Mouse (Mus musculus) lung, postnatal 10 days (tissue): ENCODE measurements at regions not wholly inside any gene's neighbourhood (a gene's known extent, or its start where the extent isn't known, plus 50 kb on each side); places are given as distances from the start of the nearest gene placed in this dataset.

Experiments
- DNase-seq: peaks from one replicate; pipeline ENCODE4 v3.0.0; 2021

- DNase-seq = peak; percentile 23
Measured at GRCm38 (mm10) chr2:146565693-146566092, 53.5 kb upstream of the Ralgapa2 start.

GRCm38 (mm10) chr2:146568171-146568842, 56.2 kb upstream of the Ralgapa2 start:
- no peak for DNase-seq

GRCm38 (mm10) chr2:146571036-146571435, 58.9 kb upstream of the Ralgapa2 start:
- no peak for DNase-seq

- no peak for DNase-seq
Measured at GRCm38 (mm10) chr2:146571857-146572256, 59.7 kb upstream of the Ralgapa2 start.

- DNase-seq = no peak
Measured at GRCm38 (mm10) chr2:146575610-146576297, 63.6 kb upstream of the Ralgapa2 start.

- no peak for DNase-seq
Measured at GRCm38 (mm10) chr2:146576298-146576905, 64.3 kb upstream of the Ralgapa2 start.

GRCm38 (mm10) chr2:146577096-146577495, 65.0 kb upstream of the Ralgapa2 start:
- DNase-seq = no peak

GRCm38 (mm10) chr2:146581220-146581619, 69.1 kb upstream of the Ralgapa2 start:
- no peak for DNase-seq

GRCm38 (mm10) chr2:146583807-146584388, 71.8 kb upstream of the Ralgapa2 start:
- DNase-seq = no peak

GRCm38 (mm10) chr2:146586381-146586780, 74.2 kb upstream of the Ralgapa2 start:
- DNase-seq = no peak

GRCm38 (mm10) chr2:146586981-146587380, 74.8 kb upstream of the Ralgapa2 start:
- no peak for DNase-seq

GRCm38 (mm10) chr2:146589860-146590259, 77.7 kb upstream of the Ralgapa2 start:
- DNase-seq = no peak

- no peak for DNase-seq
Measured at GRCm38 (mm10) chr2:146593291-146593690, 81.1 kb upstream of the Ralgapa2 start.

- DNase-seq = no peak
Measured at GRCm38 (mm10) chr2:146594212-146594611, 82.1 kb upstream of the Ralgapa2 start.

GRCm38 (mm10) chr2:146595673-146596072, 83.5 kb upstream of the Ralgapa2 start:
- DNase-seq = no peak

- no peak for DNase-seq
Measured at GRCm38 (mm10) chr2:146606170-146606569, 94.0 kb upstream of the Ralgapa2 start.

GRCm38 (mm10) chr2:146610896-146611295, 98.8 kb upstream of the Ralgapa2 start:
- DNase-seq = no peak

GRCm38 (mm10) chr2:146611886-146612521, 99.9 kb upstream of the Ralgapa2 start:
- peak; percentile 81 for DNase-seq

GRCm38 (mm10) chr2:146612522-146613288, 100.6 kb upstream of the Ralgapa2 start:
- DNase-seq = peak; percentile 51

GRCm38 (mm10) chr2:146621167-146621566, 109.0 kb upstream of the Ralgapa2 start:
- DNase-seq = peak; percentile 63

GRCm38 (mm10) chr2:146623052-146623451, 110.9 kb upstream of the Ralgapa2 start:
- DNase-seq = no peak

- DNase-seq = peak; percentile 71
Measured at GRCm38 (mm10) chr2:146624207-146624606, 112.1 kb upstream of the Ralgapa2 start.
